Mouse (Mus musculus) liver, embryonic 12.5 days (tissue): ENCODE results near the gene Inca1. TPM values are rescaled to one million over a fixed set of nuclear protein-coding genes. Genes with fewer than 3 reads are reported as not detected.

ENCODE experiments used
- ATAC-seq: fragments of 200-750 bp; cut with Nextera tagmentation; 2 replicates; pipeline ENCODE4 v1.8.0; 2017; ENCODE audit warnings: moderate number of reproducible peaks, mild to moderate bottlenecking, moderate library complexity
- H3K27ac ChIP-seq: fragments of 300-500 bp; sonication (generic); 2 replicates; pipeline ENCODE4 v1.5.1; 2016; ENCODE audit warnings: mild to moderate bottlenecking
- H3K27me3 ChIP-seq: fragments of 300-500 bp; sonication (generic); replicated peaks from 2 replicates; pipeline ENCODE4 v1.6.1; 2016; ENCODE audit warnings: mild to moderate bottlenecking, moderate library complexity
- H3K36me3 ChIP-seq: fragments of 300-500 bp; sonication (generic); 2 replicates; pipeline ENCODE4 v1.6.1; 2016; ENCODE audit warnings: mild to moderate bottlenecking, moderate library complexity
- H3K4me1 ChIP-seq: fragments of 300-500 bp; sonication (generic); 2 replicates; pipeline ENCODE4 v1.6.1; 2016
- H3K4me2 ChIP-seq: fragments of 300-500 bp; sonication (generic); 2 replicates; pipeline ENCODE4 v1.6.1; 2016; ENCODE audit warnings: mild to moderate bottlenecking, moderate library complexity
- H3K4me3 ChIP-seq: fragments of 300-500 bp; sonication (generic); 2 replicates; pipeline ENCODE4 v1.5.1; 2016; ENCODE audit warnings: mild to moderate bottlenecking, moderate library complexity
- H3K9ac ChIP-seq: fragments of 300-500 bp; sonication (generic); 2 replicates; pipeline ENCODE4 v1.6.1; 2016; ENCODE audit warnings: mild to moderate bottlenecking, moderate library complexity
- H3K9me3 ChIP-seq: fragments of 300-500 bp; sonication (generic); replicated peaks from 2 replicates; pipeline ENCODE4 v1.6.1; 2016; ENCODE audit warnings: mild to moderate bottlenecking, moderate library complexity
- WGBS: fragments of 180-500 bp; shearing (Covaris S2); methylation state at CpG from one replicate; pipeline ENCODE4 v1.1.7; 2016; ENCODE audit not compliant: insufficient replicate concordance; 5-methylcytosine and 5-hydroxymethylcytosine counted together
- polyA plus RNA-seq: library from polyadenylated mRNA; unstranded; fragments of >200 nt; fragmentation: Nextera tagmentation; extraction: Ambion mirVana; gene quantifications from 2 replicates; pipeline ENCODE4 v1.2.1, GENCODE M21; 2016

Inca1 gene
- polyA plus RNA-seq, 1 experiment from 2014 or later: 0.41 TPM

- Histone ChIP-seq H3K27me3 (0 out of 2 replicates have a peak, but pooled peaks cover 9% of the 10 kb centered on the region), H3K9ac (peak overlapping the region; percentile 99), H3K4me3 (peak overlapping the region; percentile 99), H3K4me1 (peaks cover 64% of the 10 kb centered on the region), H3K27ac (peak overlapping the region; percentile 99), H3K4me2 (peak overlapping the region; percentile 93), H3K9me3 (no peaks in the 10 kb centered on the region), H3K36me3 (peaks cover 35% of the 10 kb centered on the region)
- peak; percentile 14; the same call in 1 of the 2 replicates for ATAC-seq
- WGBS: 1% methylated on average over 61 of the region's 61 CpGs
Measured at GRCm38 (mm10) chr11:70655571-70656455, 44.1 kb downstream of the Inca1 start.

- peak; percentile 58 for ATAC-seq
- Histone ChIP-seq H3K4me2 (peak overlapping the region; percentile 93), H3K9ac (peak overlapping the region; percentile 99), H3K4me1 (peaks cover 71% of the 10 kb centered on the region), H3K27ac (peak overlapping the region; percentile 99), H3K4me3 (peak overlapping the region; percentile 99), H3K27me3 (0 out of 2 replicates have a peak, but pooled peaks cover 9% of the 10 kb centered on the region), H3K9me3 (no peaks in the 10 kb centered on the region), H3K36me3 (peaks cover 35% of the 10 kb centered on the region)
- WGBS: under 1% methylated on average over 47 of the region's 48 CpGs
Measured at GRCm38 (mm10) chr11:70654923-70655570, 44.9 kb downstream of the Inca1 start.

GRCm38 (mm10) chr11:70654198-70654922 is 45.6 kb downstream of the Inca1 start, which contains the start of gene Pfn1:
Pfn1 (minus strand) TSS chr11:70654644.
- ATAC-seq: peak; percentile 46
- under 1% methylated on average over 58 of the region's 61 CpGs for WGBS
- peaks cover 38% of the 10 kb centered on the region for H3K36me3 ChIP-seq
- peak within 1 kb of the TSS; percentile 99 for H3K27ac ChIP-seq
- peak within 1 kb of the TSS; percentile 99 for H3K9ac ChIP-seq
- peaks cover 78% of the 10 kb centered on the region for H3K4me1 ChIP-seq
- peak within 1 kb of the TSS; percentile 93 for H3K4me2 ChIP-seq
- H3K4me3 ChIP-seq: peak within 1 kb of the TSS; percentile 99
- no peaks in the 10 kb centered on the region for H3K9me3 ChIP-seq
- 0 out of 2 replicates have a peak, but pooled peaks cover 9% of the 10 kb centered on the region for H3K27me3 ChIP-seq

GRCm38 (mm10) chr11:70653345-70654197 is 46.4 kb downstream of the Inca1 start:
- Histone ChIP-seq H3K27me3 (0 out of 2 replicates have a peak, but pooled peaks cover 9% of the 10 kb centered on the region), H3K27ac (peak overlapping the region; percentile 99), H3K9ac (peak overlapping the region; percentile 99), H3K9me3 (no peaks in the 10 kb centered on the region), H3K36me3 (peaks cover 46% of the 10 kb centered on the region), H3K4me2 (peak overlapping the region; percentile 93), H3K4me1 (peaks cover 81% of the 10 kb centered on the region), H3K4me3 (peak overlapping the region; percentile 99)
- ATAC-seq: peak; percentile 67
- WGBS: under 1% methylated on average over 58 of the region's 63 CpGs

- WGBS: 20% methylated on average over 6 of the region's 6 CpGs
- H3K9me3 ChIP-seq: no peaks in the 10 kb centered on the region
- peak overlapping the region; percentile 93 for H3K4me2 ChIP-seq
- peak overlapping the region; percentile 99 for H3K27ac ChIP-seq
- peak overlapping the region; percentile 99 for H3K4me3 ChIP-seq
- H3K36me3 ChIP-seq: peaks cover 47% of the 10 kb centered on the region
- peaks cover 81% of the 10 kb centered on the region for H3K4me1 ChIP-seq
- H3K27me3 ChIP-seq: 0 out of 2 replicates have a peak, but pooled peaks cover 9% of the 10 kb centered on the region
- H3K9ac ChIP-seq: peak overlapping the region; percentile 99
- ATAC-seq: no peak
Measured at GRCm38 (mm10) chr11:70652884-70653344, 47.0 kb downstream of the Inca1 start.

DNA sequence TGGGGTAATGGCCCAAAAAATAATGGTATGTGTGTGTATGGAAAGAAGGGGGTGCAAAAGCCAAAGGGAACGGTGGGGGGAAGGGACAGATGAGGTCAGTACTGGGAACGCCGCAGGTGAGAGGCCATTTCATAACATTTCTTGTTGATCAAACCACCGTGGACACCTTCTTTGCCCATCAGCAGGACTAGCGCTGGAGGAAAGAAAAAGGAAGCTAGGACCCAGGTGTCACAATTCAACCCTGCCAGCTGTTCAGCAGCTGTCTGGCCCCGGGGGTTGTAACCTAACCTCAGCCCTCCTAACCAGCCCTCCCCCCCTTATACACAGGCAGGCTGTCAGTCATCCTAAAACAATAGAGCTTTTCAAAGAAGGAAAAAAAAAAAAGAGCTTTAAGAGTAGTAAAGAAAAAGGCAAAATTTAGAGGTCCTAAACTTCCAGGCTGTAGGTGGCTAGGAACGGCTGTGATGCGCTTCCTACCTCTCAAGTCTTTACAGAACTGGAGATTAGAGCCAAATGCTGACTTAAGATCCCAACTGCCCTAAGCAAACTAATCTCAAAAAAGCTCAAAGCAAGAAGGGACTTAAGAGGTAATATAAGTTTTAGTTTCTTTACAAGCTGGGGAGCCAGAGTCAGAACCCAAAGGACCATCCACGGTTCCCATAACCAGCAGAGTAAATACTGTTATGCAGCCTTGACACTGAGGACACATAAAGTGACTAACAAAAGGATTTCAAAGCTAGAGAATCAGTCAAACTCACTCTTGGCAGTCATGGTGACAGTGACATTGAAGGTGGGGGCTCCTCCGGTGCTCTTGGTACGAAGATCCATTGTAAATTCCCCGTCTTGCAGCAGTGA is 47.7 kb downstream of the Inca1 start:
- Histone ChIP-seq H3K4me2 (peak overlapping the region; percentile 93), H3K27me3 (0 out of 2 replicates have a peak, but pooled peaks cover 9% of the 10 kb centered on the region), H3K4me1 (peaks cover 76% of the 10 kb centered on the region), H3K4me3 (peak overlapping the region; percentile 99), H3K27ac (peak overlapping the region; percentile 99), H3K9me3 (no peaks in the 10 kb centered on the region), H3K9ac (peak overlapping the region; percentile 99), H3K36me3 (peaks cover 47% of the 10 kb centered on the region)
- WGBS: 41% methylated on average over 12 of the region's 12 CpGs
- no peak for ATAC-seq

DNA sequence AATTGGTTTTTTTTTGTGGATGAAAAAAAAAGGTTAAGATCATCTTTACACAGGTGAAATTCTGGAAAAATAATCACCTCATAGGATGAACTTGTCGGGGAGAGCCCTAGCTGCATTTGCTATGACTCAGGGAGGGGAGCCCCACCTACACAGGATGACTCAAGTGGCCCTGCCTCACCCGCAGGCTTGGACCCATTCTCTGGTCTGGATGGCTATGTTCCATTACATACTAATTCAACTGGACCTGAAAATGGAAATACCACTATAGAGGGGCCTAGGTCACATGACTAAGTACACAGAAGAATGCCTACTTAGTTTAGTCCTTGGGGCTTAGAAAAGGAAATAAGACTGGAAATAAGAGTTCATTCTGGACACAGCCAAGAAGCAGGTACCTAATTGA is 48.6 kb downstream of the Inca1 start:
- H3K27ac ChIP-seq: peak overlapping the region; percentile 99
- 41% methylated on average over 2 of the region's 2 CpGs for WGBS
- ATAC-seq: no peak
- peaks cover 47% of the 10 kb centered on the region for H3K36me3 ChIP-seq
- H3K4me2 ChIP-seq: peak overlapping the region; percentile 93
- peak overlapping the region; percentile 29 for H3K4me3 ChIP-seq
- peaks cover 70% of the 10 kb centered on the region for H3K4me1 ChIP-seq
- 0 out of 2 replicates have a peak overlapping the region, but pooled peaks have one; percentile 47 for H3K9ac ChIP-seq
- H3K9me3 ChIP-seq: no peaks in the 10 kb centered on the region
- H3K27me3 ChIP-seq: 0 out of 2 replicates have a peak, but pooled peaks cover 3% of the 10 kb centered on the region

GRCm38 (mm10) chr11:70650322-70651175 is 49.4 kb downstream of the Inca1 start:
- H3K4me2 ChIP-seq: peak overlapping the region; percentile 93
- 40% methylated on average over 12 of the region's 12 CpGs for whole genome bisulfite sequencing
- no peaks in the 10 kb centered on the region for H3K27me3 ChIP-seq
- ATAC-seq: no peak
- peak overlapping the region; percentile 99 for H3K27ac ChIP-seq
- peak overlapping the region; percentile 47 for H3K9ac ChIP-seq
- peak overlapping the region; percentile 74 for H3K4me3 ChIP-seq
- no peaks in the 10 kb centered on the region for H3K9me3 ChIP-seq
- H3K4me1 ChIP-seq: peaks cover 70% of the 10 kb centered on the region
- H3K36me3 ChIP-seq: peaks cover 49% of the 10 kb centered on the region

- H3K4me1 ChIP-seq: peaks cover 78% of the 10 kb centered on the region
- 75% methylated on average over 8 of the region's 8 CpGs for WGBS
- H3K36me3 ChIP-seq: peaks cover 62% of the 10 kb centered on the region
Measured at GRCm38 (mm10) chr11:70649185-70649734, 50.7 kb downstream of the Inca1 start.

More at GRCm38 (mm10) chr11:70649185-70649734, 50.7 kb downstream of the Inca1 start:
- H3K27ac ChIP-seq: peak overlapping the region; percentile 99
- H3K4me2 ChIP-seq: peak overlapping the region; percentile 93
- no peaks in the 10 kb centered on the region for H3K27me3 ChIP-seq
- H3K9ac ChIP-seq: peak overlapping the region; percentile 88
- H3K9me3 ChIP-seq: no peaks in the 10 kb centered on the region
- peak overlapping the region; percentile 74 for H3K4me3 ChIP-seq
- no peak for ATAC-seq
